Mouse (Mus musculus) embryonic fibroblast, embryonic 13.5 days (primary cell): ENCODE measurements around the gene Topbp1. TPM values are rescaled to one million over a fixed set of nuclear protein-coding genes. Genes with fewer than 3 reads are reported as not detected.

ENCODE experiments used
- H3K27ac ChIP-seq: 2 replicates; pipeline ENCODE4 v1.5.1; 2012; ENCODE audit warnings: low read length, control low read depth, inconsistent platforms; ENCODE audit not compliant: insufficient read depth
- H3K4me1 ChIP-seq: 2 replicates; pipeline ENCODE4 v1.6.1; 2011; ENCODE audit warnings: low read length; ENCODE audit not compliant: control insufficient read depth, insufficient read depth
- H3K4me3 ChIP-seq: 2 replicates; pipeline ENCODE4 v1.5.1; 2011; ENCODE audit warnings: mild to moderate bottlenecking, control low read depth, low read length; ENCODE audit not compliant: insufficient read depth
- CTCF ChIP-seq: IDR thresholded peaks from 2 replicates; pipeline ENCODE4 v1.5.1; 2011; ENCODE audit warnings: mild to moderate bottlenecking, control low read depth, low read length, moderate library complexity, borderline replicate concordance; ENCODE audit not compliant: insufficient read depth
- POLR2A ChIP-seq: IDR thresholded peaks from 2 replicates; pipeline ENCODE4 v1.6.1; 2011; ENCODE audit warnings: low read depth, mild to moderate bottlenecking, control low read depth, low read length, moderate library complexity
- polyA plus RNA-seq: library from polyadenylated mRNA; stranded (reverse); fragments of >200 nt; gene quantifications from 2 replicates; pipeline ENCODE4 v1.2.4, GENCODE M21; 2011; ENCODE audit warnings: low read depth; ENCODE audit not compliant: missing spikeins, insufficient read length

Gene Topbp1
- 67.6 and 78.8 TPM in 2 replicates for polyA plus RNA-seq

GRCm38 (mm10) chr9:103304927-103305326 lies at the start of gene Topbp1, which contains the start of gene 1300017J02Rik:
Topbp1 (plus strand) TSS chr9:103305215.
1300017J02Rik (minus strand) TSS chr9:103305082.
- Histone ChIP-seq H3K27ac (peak within 1 kb of the TSS; percentile 79), H3K4me1 (no peaks in the 10 kb centered on the region), H3K4me3 (peak within 1 kb of the TSS; percentile 88)
- TF ChIP-seq CTCF = no peak
- TF ChIP-seq POLR2A = peak; percentile 99

- H3K4me3 ChIP-seq = no peak overlapping the region
- no peak for TF ChIP-seq POLR2A
- no peak for TF ChIP-seq CTCF
- no peak overlapping the region for H3K27ac ChIP-seq
- H3K4me1 ChIP-seq = no peaks in the 10 kb centered on the region
Measured at GRCm38 (mm10) chr9:103265778-103266177, 39.2 kb upstream of the Topbp1 start.

- no peaks in the 10 kb centered on the region for H3K4me1 ChIP-seq
- H3K4me3 ChIP-seq = no peak overlapping the region
- no peak overlapping the region for H3K27ac ChIP-seq
- TF ChIP-seq POLR2A = no peak
- no peak for TF ChIP-seq CTCF
Measured at GRCm38 (mm10) chr9:103271104-103271503, 33.9 kb upstream of the Topbp1 start.

GRCm38 (mm10) chr9:103274819-103275218 lies 30.2 kb upstream of the Topbp1 start:
- Histone ChIP-seq H3K27ac (no peak overlapping the region), H3K4me3 (no peak overlapping the region), H3K4me1 (no peaks in the 10 kb centered on the region)
- TF ChIP-seq POLR2A = no peak
- no peak for TF ChIP-seq CTCF

GRCm38 (mm10) chr9:103275676-103276075 lies 29.3 kb upstream of the Topbp1 start:
- TF ChIP-seq CTCF (no peak), POLR2A (no peak)
- Histone ChIP-seq H3K4me1 (no peaks in the 10 kb centered on the region), H3K27ac (no peak overlapping the region), H3K4me3 (no peak overlapping the region)

- Histone ChIP-seq H3K4me1 (no peaks in the 10 kb centered on the region), H3K4me3 (no peak overlapping the region), H3K27ac (no peak overlapping the region)
- TF ChIP-seq POLR2A (no peak), CTCF (no peak)
Measured at GRCm38 (mm10) chr9:103276876-103277275, 28.1 kb upstream of the Topbp1 start.

GRCm38 (mm10) chr9:103286396-103286795 lies 18.6 kb upstream of the Topbp1 start:
- TF ChIP-seq POLR2A = no peak
- no peak for TF ChIP-seq CTCF
- H3K4me3 ChIP-seq = no peak overlapping the region
- H3K27ac ChIP-seq = no peak overlapping the region
- no peaks in the 10 kb centered on the region for H3K4me1 ChIP-seq

GRCm38 (mm10) chr9:103286901-103287422 lies 18.1 kb upstream of the Topbp1 start:
- no peaks in the 10 kb centered on the region for H3K4me1 ChIP-seq
- TF ChIP-seq POLR2A = no peak
- no peak for TF ChIP-seq CTCF
- no peak overlapping the region for H3K4me3 ChIP-seq
- H3K27ac ChIP-seq = no peak overlapping the region

- TF ChIP-seq CTCF (no peak), POLR2A (no peak)
- Histone ChIP-seq H3K4me3 (no peak overlapping the region), H3K27ac (no peak overlapping the region)
Measured at GRCm38 (mm10) chr9:103287840-103288488, 17.1 kb upstream of the Topbp1 start.

GRCm38 (mm10) chr9:103288489-103289180 lies 16.4 kb upstream of the Topbp1 start:
- Histone ChIP-seq H3K4me3 (no peak overlapping the region), H3K4me1 (no peaks in the 10 kb centered on the region), H3K27ac (no peak overlapping the region)
- TF ChIP-seq POLR2A = no peak
- TF ChIP-seq CTCF = no peak

More at GRCm38 (mm10) chr9:103287840-103288488, 17.1 kb upstream of the Topbp1 start:
- no peaks in the 10 kb centered on the region for H3K4me1 ChIP-seq
